Mouse (Mus musculus) adrenal gland, adult (tissue): ENCODE results near the gene Sco1.
"Not testable (repeated sequence)": the region's sequence is repeated elsewhere in the genome, so short reads cannot be mapped to it uniquely, and the experiment has no call there.

ENCODE experiments used
- DNase-seq, 2 experiments: peaks; one replicate each; pipeline ENCODE4 v3.0.0; 2022 to 2023; ENCODE audit warnings: low spot score in 1 of 2; ENCODE audit not compliant: inconsistent age in 2 of 2

The Sco1 gene

GRCm38 (mm10) chr11:67083239-67083638 lies 30.8 kb downstream of the Sco1 start:
- DNase-seq = no peak

GRCm38 (mm10) chr11:67083712-67084340 lies 31.4 kb downstream of the Sco1 start:
- no peak for DNase-seq

GRCm38 (mm10) chr11:67085489-67085888 lies 33.0 kb downstream of the Sco1 start:
- peak; percentile 61 to 88 for DNase-seq

GRCm38 (mm10) chr11:67086467-67087164 lies 34.1 kb downstream of the Sco1 start:
- DNase-seq = no peak

GRCm38 (mm10) chr11:67087225-67087624 lies 34.8 kb downstream of the Sco1 start:
- no peak for DNase-seq

- not testable (repeated sequence) for DNase-seq
These were observed 39.9 kb downstream of the Sco1 start for GRCm38 (mm10) chr11:67092354-67092753.

- DNase-seq = no peak
These were observed 40.7 kb downstream of the Sco1 start for GRCm38 (mm10) chr11:67093201-67093600.

- DNase-seq = no peak
These were observed 41.2 kb downstream of the Sco1 start for GRCm38 (mm10) chr11:67093652-67094051.

- no peak for DNase-seq
These were observed 42.0 kb downstream of the Sco1 start for GRCm38 (mm10) chr11:67094470-67094869.

GRCm38 (mm10) chr11:67097709-67098108 lies 45.2 kb downstream of the Sco1 start:
- DNase-seq = no peak

- no peak for DNase-seq
These were observed 46.0 kb downstream of the Sco1 start for GRCm38 (mm10) chr11:67098427-67098826.

GRCm38 (mm10) chr11:67099241-67099640 lies 46.8 kb downstream of the Sco1 start:
- no peak for DNase-seq

- DNase-seq = peak in 1 of 2 experiments; percentile 62
These were observed 47.7 kb downstream of the Sco1 start for GRCm38 (mm10) chr11:67100169-67100568.

GRCm38 (mm10) chr11:67101713-67102112 lies 49.2 kb downstream of the Sco1 start:
- DNase-seq = peak; percentile 40 to 77

GRCm38 (mm10) chr11:67103256-67103655 lies 50.8 kb downstream of the Sco1 start:
- no peak for DNase-seq

GRCm38 (mm10) chr11:67104242-67104641 lies 51.8 kb downstream of the Sco1 start:
- no peak for DNase-seq

- no peak for DNase-seq
These were observed 52.2 kb downstream of the Sco1 start for GRCm38 (mm10) chr11:67104714-67105113.

GRCm38 (mm10) chr11:67105689-67106088 lies 53.2 kb downstream of the Sco1 start:
- no peak for DNase-seq

- no peak for DNase-seq
These were observed 54.5 kb downstream of the Sco1 start for GRCm38 (mm10) chr11:67106973-67107372.

GRCm38 (mm10) chr11:67110168-67110948 lies 57.9 kb downstream of the Sco1 start:
- DNase-seq = peak; percentile 51 to 89

- peak; percentile 47 to 86 for DNase-seq
These were observed 59.8 kb downstream of the Sco1 start for GRCm38 (mm10) chr11:67112019-67112850.
